Mouse (Mus musculus) cerebellum, adult 2 months (tissue): Measurements from ENCODE around the gene Spin1.

Experiments
- CTCF ChIP-seq: fragments of 200-500 bp; IDR thresholded peaks from 2 replicates; pipeline ENCODE4 v1.5.1; 2011; ENCODE audit warnings: low read depth, mild to moderate bottlenecking, control low read depth, low read length, moderate library complexity, borderline replicate concordance; ENCODE audit not compliant: insufficient read depth
- POLR2A ChIP-seq: fragments of 200-500 bp; IDR thresholded peaks from 2 replicates; pipeline ENCODE4 v1.6.1; 2011; ENCODE audit warnings: low read length, control low read depth, borderline replicate concordance; ENCODE audit not compliant: insufficient read depth

DNA sequence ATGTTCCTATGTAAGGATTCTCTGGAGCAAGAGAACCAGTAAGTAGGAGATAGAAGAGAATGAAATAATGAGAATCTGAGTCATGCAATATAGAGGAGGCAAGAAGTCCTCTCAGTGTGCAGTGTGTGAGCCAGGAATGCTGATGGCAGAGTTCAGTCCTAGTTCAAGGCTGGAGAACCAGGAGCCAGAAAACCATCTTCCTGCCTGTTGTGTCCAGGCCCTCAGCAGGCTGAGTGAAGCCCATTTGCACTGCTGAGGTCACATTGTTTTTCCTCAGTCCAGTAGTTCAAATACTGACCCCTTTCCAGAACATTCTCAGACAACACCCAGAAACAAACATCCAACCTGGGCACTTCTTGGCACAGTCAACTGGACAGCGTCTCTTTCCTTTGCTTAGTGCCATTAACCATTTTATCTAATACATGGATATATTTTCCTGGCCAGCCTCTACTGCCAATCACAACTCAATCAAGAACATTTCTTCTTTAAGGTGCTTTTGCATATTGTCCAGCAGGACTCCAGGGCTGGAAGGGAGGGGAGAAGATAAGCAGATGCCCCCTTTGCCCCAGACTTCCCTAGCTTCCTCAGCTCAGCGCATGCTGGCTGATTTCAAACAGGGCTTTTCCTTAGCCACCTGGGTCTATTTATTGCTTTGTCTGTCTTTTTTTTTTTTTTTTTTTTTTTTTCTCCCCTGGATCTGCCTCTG lies 36.5 kb downstream of the Spin1 start:
- no peak for TF ChIP-seq POLR2A
- no peak for TF ChIP-seq CTCF
